Mouse (Mus musculus) limb, embryonic 11.5 days (tissue): ENCODE measurements around the gene Tmprss4. TPM values are rescaled to one million over a fixed set of nuclear protein-coding genes. Genes with fewer than 3 reads are reported as not detected.

Experiments
- polyA plus RNA-seq: library from polyadenylated mRNA; unstranded; fragments of >200 nt; fragmentation: Nextera tagmentation; extraction: Ambion mirVana; gene quantifications from 2 replicates; pipeline ENCODE4 v1.2.1, GENCODE M21; 2014

Tmprss4 gene
- polyA plus RNA-seq, 1 experiment from 2014 or later = 0.16 TPM

Other genes with a start within 250 kb of the Tmprss4 start
- gene Ube4a, start 238.5 kb downstream of the Tmprss4 start, polyA plus RNA-seq = 27.9 and 31.6 TPM in 2 replicates
- 0.33 and 0.37 TPM in 2 replicates for gene Cd3g, start 223.7 kb downstream of the Tmprss4 start, polyA plus RNA-seq
- gene Cd3d, start 222.3 kb downstream of the Tmprss4 start, polyA plus RNA-seq = not detected in 2 replicates
- gene Cd3e, start 194.5 kb downstream of the Tmprss4 start, polyA plus RNA-seq = not detected in 2 replicates
- gene Mpzl2, start 164.3 kb downstream of the Tmprss4 start, polyA plus RNA-seq = 11.6 and 14.1 TPM in 2 replicates
- 2.3 and 2.6 TPM in 2 replicates for gene Mpzl3, start 148.9 kb downstream of the Tmprss4 start, polyA plus RNA-seq
- gene Jaml, start 124.9 kb downstream of the Tmprss4 start, polyA plus RNA-seq = 2.1 and 2.6 TPM in 2 replicates
- gene Scn2b, start 86.3 kb downstream of the Tmprss4 start, polyA plus RNA-seq = 8.0 and 9.3 TPM in 2 replicates
- 0.24 and 0.35 TPM in 2 replicates for gene Scn4b, start 65.7 kb downstream of the Tmprss4 start, polyA plus RNA-seq
- gene BC049352, start 22.1 kb downstream of the Tmprss4 start, polyA plus RNA-seq = not detected in 2 replicates
- gene Il10ra, start 65.1 kb upstream of the Tmprss4 start, polyA plus RNA-seq = 0.53 and 0.57 TPM in 2 replicates
- 0.63 and 0.77 TPM in 2 replicates for gene Tmprss13, start 115.0 kb upstream of the Tmprss4 start, polyA plus RNA-seq
- 74.7 and 84.9 TPM in 2 replicates for gene Fxyd6, start 166.1 kb upstream of the Tmprss4 start, polyA plus RNA-seq
- 0.56 and 0.91 TPM in 2 replicates for gene Fxyd2, start 195.6 kb upstream of the Tmprss4 start, polyA plus RNA-seq
- 0.11 and 0.44 TPM in 2 replicates for gene Dscaml1, start 222.5 kb upstream of the Tmprss4 start, polyA plus RNA-seq